Mouse (Mus musculus): ENCODE measurements at regions not wholly inside any gene's neighbourhood (a gene's known extent, or its start where the extent isn't known, plus 50 kb on each side); places are given as distances from the start of the nearest gene placed in this dataset.

DNA sequence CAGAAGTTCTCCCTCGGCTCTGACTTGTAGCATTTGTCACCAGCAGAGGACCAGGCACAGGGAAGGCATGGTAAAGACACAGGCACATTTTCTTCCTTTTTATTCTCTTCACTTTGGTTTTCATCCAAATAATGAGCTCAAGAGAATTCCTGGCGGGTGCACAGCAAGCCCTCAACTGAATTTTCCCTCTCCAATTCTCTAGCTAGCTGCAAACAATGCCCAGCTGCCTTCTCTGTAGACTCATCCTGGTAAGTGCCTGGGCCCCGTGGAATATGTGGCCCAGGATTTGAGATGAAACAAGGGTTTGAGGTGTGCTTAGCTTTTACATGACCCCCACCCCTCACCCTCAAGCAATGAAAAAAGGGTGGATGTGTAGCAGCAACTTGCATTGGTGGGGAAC is 90.4 kb downstream of the Otol1 start:
- in situ Hi-C loops (cut with MseI, MboI), result no loop called here

DNA sequence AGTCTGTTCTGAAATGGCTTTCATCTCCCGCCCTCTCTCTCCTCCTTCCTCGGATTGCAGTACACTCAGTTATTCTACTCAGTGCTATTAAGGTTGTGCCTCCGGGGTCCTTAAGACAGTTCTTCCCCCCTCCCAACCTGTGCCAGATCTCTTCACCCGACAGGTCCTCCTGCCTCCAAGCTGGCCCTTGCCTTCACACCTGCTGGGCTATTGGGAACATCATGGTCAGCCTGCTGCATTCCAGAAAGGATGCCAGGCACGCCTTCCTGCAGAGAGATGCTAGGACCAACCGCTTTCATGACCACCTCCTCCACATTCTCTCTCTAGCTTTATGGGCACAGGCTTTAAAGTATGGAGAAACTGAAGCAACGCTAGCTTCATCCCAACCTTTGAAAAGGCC is 94.7 kb downstream of the Otol1 start:
- in situ Hi-C loops (cut with MseI, MboI), result loop anchor here in 1 of 2 experiments (25.0 kb wide), 1 partner anchor 310 kb away; no protein-coding TSS in a partner anchor

- in situ Hi-C loops (cut with MseI, MboI), result loop anchor here in 1 of 2 experiments (25.0 kb wide), 1 partner anchor 310 kb away; no protein-coding TSS in a partner anchor
Measured at GRCm38 (mm10) chr3:70102593-70103213, 95.3 kb downstream of the Otol1 start.

- in situ Hi-C loops (cut with MseI, MboI), result loop anchor here in 1 of 2 experiments (25.0 kb wide), 1 partner anchor 308 kb away; no protein-coding TSS in a partner anchor
Measured at GRCm38 (mm10) chr3:70103983-70104827, 96.8 kb downstream of the Otol1 start.

DNA sequence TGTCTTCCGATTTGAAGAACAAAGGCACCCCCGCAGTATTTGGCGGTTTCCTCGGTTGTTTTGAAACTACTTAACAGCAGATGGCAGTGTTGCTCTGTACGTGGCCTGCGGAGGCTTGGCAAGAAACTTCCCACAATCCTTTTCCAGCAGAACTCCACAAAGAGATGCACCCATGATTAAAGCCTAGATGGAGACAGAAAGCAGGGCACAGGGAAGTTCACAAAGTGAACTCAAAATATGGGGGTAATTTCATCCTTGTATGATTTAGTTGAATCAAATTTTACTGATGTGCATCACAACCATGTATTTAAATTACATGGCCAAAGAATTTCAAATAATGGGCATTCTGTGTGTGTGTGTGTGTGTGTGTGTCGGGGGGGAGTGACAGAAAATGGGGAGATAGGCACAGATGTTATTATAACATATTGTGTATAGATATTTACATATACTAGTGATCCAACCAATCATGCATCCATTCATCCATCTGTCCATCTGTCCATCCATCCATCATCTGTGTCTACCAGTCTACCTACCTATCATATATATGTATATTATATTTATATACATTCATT is 97.5 kb downstream of the Otol1 start:
- in situ Hi-C loops (cut with MseI, MboI), result loop anchor here in 1 of 2 experiments (25.0 kb wide), 1 partner anchor 307 kb away; no protein-coding TSS in a partner anchor

GRCm38 (mm10) chr3:70105561-70105960 is 98.1 kb downstream of the Otol1 start:
- in situ Hi-C loops (cut with MseI, MboI), result loop anchor here in 1 of 2 experiments (25.0 kb wide), 1 partner anchor 307 kb away; no protein-coding TSS in a partner anchor

GRCm38 (mm10) chr3:70106141-70106540 is 98.7 kb downstream of the Otol1 start:
- in situ Hi-C loops (cut with MseI, MboI), result loop anchor here in 1 of 2 experiments (25.0 kb wide), 1 partner anchor 306 kb away; no protein-coding TSS in a partner anchor

DNA sequence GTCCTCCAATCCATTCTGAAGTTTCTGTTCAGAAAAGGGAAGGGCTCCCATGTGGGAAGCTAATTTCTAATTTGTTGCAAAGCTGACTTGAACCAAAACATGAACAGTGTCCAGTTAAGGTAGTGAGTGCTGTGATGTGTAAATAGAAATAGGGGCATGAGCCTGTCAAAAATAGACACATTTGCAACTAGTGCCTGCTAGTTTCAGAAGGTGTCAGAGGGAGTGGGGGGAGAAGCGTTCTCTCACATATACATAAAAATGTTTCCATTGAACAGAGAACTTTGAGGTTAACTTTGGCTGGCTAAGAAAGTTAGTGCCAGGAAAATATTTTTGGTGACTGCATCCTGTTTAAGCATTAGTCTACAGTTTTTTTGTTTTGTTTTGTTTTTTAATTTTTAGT is 118.8 kb downstream of the Otol1 start:
- in situ Hi-C loops (cut with MseI, MboI), result no loop called here

DNA sequence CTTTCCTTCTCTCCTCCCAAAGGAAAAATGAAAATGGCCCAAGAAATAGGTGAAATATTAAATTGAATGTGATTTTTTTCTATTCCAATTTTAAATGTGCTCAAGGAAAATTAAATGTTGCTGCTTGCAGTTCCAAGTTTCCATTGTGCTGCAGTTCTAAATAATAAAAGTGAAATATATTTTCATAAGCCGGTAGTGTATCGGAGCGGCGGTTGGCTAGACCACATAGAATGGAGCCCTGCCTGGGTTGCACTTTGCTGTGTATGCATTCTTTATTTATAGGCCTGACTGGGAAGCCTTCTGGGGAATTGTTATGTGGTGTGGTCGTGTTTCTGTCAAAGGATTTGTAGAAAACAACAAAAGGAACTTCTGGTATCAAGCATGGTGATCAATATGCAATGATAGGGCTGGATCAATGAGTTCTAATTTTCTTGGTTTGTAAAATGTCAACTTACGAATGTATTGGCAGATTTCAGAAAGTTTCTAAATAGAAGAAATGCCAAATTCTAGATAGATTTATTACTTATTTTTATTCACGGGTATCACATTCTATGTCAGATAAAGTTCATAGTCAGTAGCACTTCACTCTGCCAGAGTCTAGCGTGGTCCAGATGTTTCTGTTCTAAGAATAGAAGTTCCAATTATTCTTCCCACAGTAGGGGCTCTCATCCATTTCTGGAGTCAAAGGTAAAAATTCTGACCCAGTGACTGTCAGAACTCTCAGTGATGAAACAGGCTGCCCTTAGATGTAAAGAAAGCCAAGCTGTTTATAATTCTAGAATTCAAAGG is 123.0 kb downstream of the Otol1 start:
- in situ Hi-C loops (cut with MseI, MboI), result no loop called here

DNA sequence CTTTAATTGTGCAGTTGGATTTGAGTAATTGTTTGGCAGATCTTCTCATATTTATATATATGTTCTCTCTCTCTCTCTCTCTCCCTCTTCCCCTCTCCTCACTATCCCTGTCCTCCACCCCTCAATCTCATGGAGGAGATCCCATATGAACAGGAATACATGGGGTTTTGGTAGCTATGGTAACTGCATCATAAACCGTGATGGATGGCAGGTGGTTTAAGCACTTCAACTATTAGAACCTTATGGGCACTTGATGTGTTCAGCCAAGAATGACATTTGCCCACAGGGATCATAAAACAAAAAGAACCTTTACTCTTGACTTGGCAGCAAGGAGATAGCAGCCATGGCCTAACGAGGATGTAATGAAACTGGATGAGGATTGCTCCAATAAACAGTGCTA is 127.5 kb downstream of the Otol1 start:
- in situ Hi-C loops (cut with MseI, MboI), result no loop called here

- in situ Hi-C loops (cut with MseI, MboI), result no loop called here
Measured at GRCm38 (mm10) chr3:70138488-70138887, 131.1 kb downstream of the Otol1 start.

GRCm38 (mm10) chr3:70138926-70139325 is 131.5 kb downstream of the Otol1 start:
- in situ Hi-C loops (cut with MseI, MboI), result no loop called here

DNA sequence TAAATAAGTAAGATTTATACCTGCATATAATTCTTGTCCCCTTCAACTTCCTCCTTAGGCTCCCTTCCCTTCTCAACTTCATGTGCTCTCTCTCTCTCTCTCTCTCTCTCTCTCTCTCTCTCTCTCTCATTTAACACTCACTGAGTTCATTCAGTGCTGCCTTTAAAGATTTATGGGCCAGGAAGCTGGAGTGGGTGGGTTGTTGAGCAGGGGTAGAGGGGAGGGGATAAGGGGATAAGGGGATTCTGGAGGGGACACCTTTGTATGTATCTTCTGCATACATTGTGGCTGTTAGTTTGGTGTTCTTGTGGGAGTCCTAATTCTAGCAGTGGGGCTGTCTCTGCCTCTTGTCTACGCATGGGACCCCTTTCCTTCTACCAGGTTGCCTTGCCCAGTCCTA is 138.3 kb downstream of the Otol1 start:
- in situ Hi-C loops (cut with MseI, MboI), result no loop called here

DNA sequence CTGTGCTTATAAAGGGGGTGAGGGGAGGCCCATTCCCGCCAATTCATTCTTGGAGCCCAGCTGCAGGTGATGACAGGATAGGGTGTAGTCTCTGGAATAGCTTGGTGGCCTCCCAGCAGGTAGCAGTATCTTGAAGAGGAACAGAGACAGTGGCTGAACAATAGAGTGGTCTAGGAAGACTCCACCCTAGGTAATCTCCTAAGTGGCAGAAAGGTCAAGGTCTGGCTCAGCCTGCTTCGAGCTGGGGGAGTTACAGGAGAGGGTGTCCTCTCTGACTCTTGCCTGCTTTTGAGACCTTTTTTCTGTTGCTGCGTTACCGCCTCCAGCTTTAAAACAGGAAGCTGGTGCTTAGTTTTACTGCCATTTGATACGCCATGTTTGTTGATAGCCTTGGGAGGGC is 143.7 kb downstream of the Otol1 start:
- in situ Hi-C loops (cut with MseI, MboI), result no loop called here

DNA sequence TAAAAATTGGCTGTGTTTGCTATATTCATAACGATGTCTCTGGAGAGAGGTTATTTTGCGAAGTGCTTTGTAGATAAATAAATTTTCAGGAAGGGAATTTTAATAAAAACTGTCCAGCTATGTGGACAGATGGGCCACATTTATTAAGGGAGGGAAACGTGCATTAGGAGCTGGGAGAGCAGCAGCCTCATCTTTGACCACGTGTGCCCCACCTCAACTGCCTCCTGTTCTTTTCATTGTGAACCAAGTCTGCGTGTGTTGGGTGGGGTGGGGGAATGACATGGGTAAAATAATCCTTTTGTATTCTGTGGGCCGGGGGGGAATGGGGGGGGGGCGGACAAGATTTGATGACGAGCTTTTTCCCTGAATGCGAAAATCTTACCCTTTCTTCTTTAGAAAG is 152.6 kb downstream of the Otol1 start:
- in situ Hi-C loops (cut with MseI, MboI), result no loop called here

GRCm38 (mm10) chr3:70171667-70172066 is 164.3 kb downstream of the Otol1 start:
- in situ Hi-C loops (cut with MseI, MboI), result no loop called here

DNA sequence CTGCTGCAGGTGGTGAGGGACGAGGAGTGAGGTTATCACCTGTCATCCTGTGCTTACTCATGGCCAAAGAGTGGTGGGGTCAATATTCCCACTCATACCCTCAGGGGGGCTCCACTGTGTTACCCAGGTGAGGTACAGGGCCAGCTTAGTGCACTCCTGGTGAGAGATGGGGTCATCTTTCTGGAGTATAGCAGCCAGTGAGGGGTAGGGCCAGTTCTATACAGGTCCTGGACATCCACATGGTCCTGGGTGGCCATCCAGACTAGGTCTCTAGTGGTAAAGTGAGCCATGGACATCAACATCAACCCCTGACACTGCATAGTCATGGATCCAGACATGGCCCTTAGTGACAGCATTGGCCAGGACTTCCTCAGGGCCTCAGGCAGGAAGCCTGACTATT is 169.0 kb downstream of the Otol1 start:
- in situ Hi-C loops (cut with MseI, MboI), result no loop called here

- in situ Hi-C loops (cut with MseI, MboI), result no loop called here
Measured at GRCm38 (mm10) chr3:70181611-70182010, 174.2 kb downstream of the Otol1 start.

GRCm38 (mm10) chr3:70190741-70191140 is 183.3 kb downstream of the Otol1 start:
- in situ Hi-C loops (cut with MseI, MboI), result no loop called here

GRCm38 (mm10) chr3:70196671-70197070 is 189.3 kb downstream of the Otol1 start:
- in situ Hi-C loops (cut with MseI, MboI), result no loop called here

DNA sequence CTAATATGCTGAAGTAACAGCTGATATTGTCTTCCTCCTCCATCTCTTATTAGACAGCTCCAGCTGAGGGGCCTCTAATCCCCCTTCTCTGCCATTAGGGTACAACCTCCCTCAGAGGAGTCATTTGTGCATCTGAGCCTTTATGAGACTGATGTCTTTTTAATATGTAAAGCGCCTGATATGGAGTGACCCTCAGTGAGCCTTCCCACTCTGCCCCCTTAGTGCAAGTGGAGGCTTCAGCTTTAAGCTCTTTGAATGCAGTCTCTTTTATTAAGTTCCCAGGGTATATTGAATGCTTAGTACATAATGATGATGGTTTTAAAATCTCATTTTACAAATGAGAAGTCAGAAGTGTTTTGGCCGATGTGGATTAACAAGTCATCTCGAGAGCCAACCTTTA is 191.5 kb downstream of the Otol1 start:
- in situ Hi-C loops (cut with MseI, MboI), result no loop called here

Measured in mouse trophoblast stem cell (cell line).